Mouse (Mus musculus): ENCODE results near the gene Rasal3. TPM values are rescaled to one million over a fixed set of nuclear protein-coding genes. Genes with fewer than 3 reads are reported as not detected.

The Rasal3 gene
- polyA plus RNA-seq (2015; fragmentation: Nextera tagmentation; extraction: Ambion mirVana), result 0.56 and 0.64 TPM in 2 replicates

DNA sequence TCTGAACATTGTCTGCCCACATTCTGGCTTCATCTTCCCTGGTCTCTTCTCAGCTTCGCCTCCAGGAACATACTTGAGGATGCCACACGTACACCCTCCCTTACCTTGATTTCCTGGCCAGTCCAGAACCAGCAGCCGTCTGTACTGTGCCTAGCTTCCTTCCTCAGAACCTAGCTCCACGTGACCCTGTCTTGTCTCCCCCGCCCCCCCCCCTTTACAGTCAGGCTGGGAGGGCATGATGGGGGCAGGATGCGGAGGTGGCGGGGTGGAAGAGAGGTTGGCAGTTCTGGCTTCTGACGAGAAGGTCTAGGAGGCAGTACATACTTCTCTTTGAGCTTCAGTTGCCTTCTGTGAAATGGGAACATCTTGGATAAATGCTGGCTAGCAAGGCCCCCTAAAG is at the start of gene Rasal3:
TSS of gene Rasal3 (minus strand) at position 167 of the 400 bp plus-strand sequence.
- H3K27ac ChIP-seq (replicated peaks), result no peak within 1 kb of the TSS
- no peaks in the 10 kb centered on the region for H3K4me1 ChIP-seq
- H3K9ac ChIP-seq (replicated peaks), result no peak within 1 kb of the TSS
- no peak within 1 kb of the TSS for H3K4me3 ChIP-seq
- no peak for ATAC-seq (replicated peaks)
- H3K36me3 ChIP-seq, result no peaks in the 10 kb centered on the region
- H3K27me3 ChIP-seq, result peaks cover 8% of the 10 kb centered on the region
- H3K9me3 ChIP-seq, result no peaks in the 10 kb centered on the region
- no peak within 1 kb of the TSS for H3K4me2 ChIP-seq (replicated peaks)
- WGBS, result 78% methylated on average over 8 of the region's 8 CpGs

DNA sequence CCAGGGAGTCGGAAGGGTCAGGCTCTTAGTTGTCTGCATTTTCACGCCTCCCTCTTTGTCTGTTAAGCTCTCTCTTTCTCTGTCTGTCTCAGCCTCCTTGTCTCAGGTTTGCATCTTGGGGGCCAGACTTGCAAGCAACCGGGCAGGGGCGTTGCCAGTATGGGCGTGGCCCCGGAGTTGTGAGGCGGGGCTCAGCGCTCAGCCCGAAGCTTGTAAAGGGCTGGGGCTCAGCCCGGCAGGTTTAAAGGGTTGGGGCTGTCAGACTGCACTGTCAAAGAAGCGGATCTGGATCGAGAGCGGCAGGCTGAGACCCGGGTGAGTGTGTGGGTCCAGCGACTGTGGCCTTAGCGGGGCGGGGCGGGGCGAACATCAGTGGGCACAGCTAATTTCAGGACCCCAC is 49.1 kb upstream of the Rasal3 start, which contains the start of gene Cyp4f39:
TSS of gene Cyp4f39 (plus strand) at position 242 of the 400 bp plus-strand sequence.
- 0 out of 2 replicates have a peak, but pooled peaks cover 10% of the 10 kb centered on the region for H3K27me3 ChIP-seq
- H3K36me3 ChIP-seq, result no peaks in the 10 kb centered on the region
- H3K9me3 ChIP-seq, result 0 out of 2 replicates have a peak, but pooled peaks cover 4% of the 10 kb centered on the region
- peak within 1 kb of the TSS; percentile 36 for H3K9ac ChIP-seq (replicated peaks)
- peak within 1 kb of the TSS; percentile 53 for H3K4me2 ChIP-seq (replicated peaks)
- peak within 1 kb of the TSS; percentile 28 for H3K4me3 ChIP-seq
- no peak for ATAC-seq (replicated peaks)
- H3K4me1 ChIP-seq, result peaks cover 7% of the 10 kb centered on the region
- no peak within 1 kb of the TSS for H3K27ac ChIP-seq (replicated peaks)
- WGBS, result under 1% methylated on average over 19 of the region's 19 CpGs

DNA sequence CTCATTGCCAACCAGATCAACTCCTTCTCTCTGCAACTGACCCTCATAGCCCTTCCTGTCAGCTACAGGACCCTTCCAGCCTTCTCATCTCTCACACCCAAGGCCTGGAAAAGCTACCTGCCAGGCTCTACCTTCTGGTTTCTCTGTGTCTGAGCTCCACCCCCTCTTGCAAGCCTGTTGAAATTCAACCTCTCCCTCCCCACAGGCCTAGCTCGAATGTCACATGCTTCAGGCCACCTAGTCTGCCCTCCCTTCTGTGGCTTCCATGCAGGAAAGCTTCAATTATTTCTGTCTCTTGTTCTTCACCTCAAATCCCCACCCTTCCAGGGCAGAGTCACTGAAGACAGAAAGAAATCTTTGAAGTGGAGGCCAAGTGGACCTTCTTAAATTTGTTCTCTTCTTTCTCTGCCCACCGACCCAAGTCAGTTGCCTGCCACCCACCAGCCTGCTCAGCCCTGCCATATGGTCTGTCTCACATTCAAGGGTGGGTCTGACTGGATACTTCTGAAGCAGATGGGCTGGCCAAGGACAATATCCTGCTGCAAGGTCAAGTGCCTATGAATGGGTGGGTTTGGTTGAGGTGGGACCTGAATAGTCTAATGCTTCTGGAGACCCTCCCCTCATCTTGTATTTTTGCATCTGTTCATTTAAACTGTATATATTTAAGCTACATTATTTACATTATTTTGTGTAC is 47.6 kb upstream of the Rasal3 start:
- H3K9me3 ChIP-seq, result 0 out of 2 replicates have a peak, but pooled peaks cover 4% of the 10 kb centered on the region
- 61% methylated on average over 2 of the region's 2 CpGs for WGBS

DNA sequence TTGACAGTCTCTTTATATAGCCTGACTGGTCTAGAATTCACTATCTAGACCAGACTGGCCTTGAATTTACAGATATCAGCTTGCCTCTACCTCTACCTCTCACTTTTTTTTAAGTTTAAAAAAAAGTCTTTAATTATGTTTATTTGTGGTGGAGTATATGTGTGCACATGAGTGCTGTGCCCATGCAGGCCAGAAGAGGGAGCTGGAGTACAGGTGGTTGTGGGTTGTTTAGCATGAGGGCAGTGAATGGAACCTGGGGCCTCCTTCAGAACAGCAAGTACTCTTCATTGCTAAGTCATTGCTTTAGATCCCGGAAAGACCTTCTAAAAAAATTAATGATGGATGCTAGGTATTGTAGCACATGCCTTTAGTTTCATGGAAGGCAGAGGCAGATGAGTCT is 45.7 kb upstream of the Rasal3 start:
- no peak overlapping the region for H3K9ac ChIP-seq (replicated peaks)
- 0 out of 2 replicates have a peak, but pooled peaks cover 10% of the 10 kb centered on the region for H3K27me3 ChIP-seq
- H3K36me3 ChIP-seq, result no peaks in the 10 kb centered on the region
- peaks cover 7% of the 10 kb centered on the region for H3K4me1 ChIP-seq
- no peak overlapping the region for H3K4me3 ChIP-seq
- no peak for ATAC-seq (replicated peaks)
- H3K4me2 ChIP-seq (replicated peaks), result no peak overlapping the region
- H3K27ac ChIP-seq (replicated peaks), result no peak overlapping the region
- H3K9me3 ChIP-seq, result 0 out of 2 replicates have a peak, but pooled peaks cover 4% of the 10 kb centered on the region
- WGBS, result 93% methylated on average over 1 of the region's 1 CpGs

More for the DNA sequence above, 47.6 kb upstream of the Rasal3 start:
- no peak overlapping the region for H3K27ac ChIP-seq (replicated peaks)
- no peak overlapping the region for H3K4me2 ChIP-seq (replicated peaks)
- 0 out of 2 replicates have a peak, but pooled peaks cover 10% of the 10 kb centered on the region for H3K27me3 ChIP-seq
- ATAC-seq (replicated peaks), result no peak
- H3K4me1 ChIP-seq, result peaks cover 7% of the 10 kb centered on the region
- H3K4me3 ChIP-seq, result no peak overlapping the region
- H3K9ac ChIP-seq (replicated peaks), result no peak overlapping the region
- no peaks in the 10 kb centered on the region for H3K36me3 ChIP-seq

DNA sequence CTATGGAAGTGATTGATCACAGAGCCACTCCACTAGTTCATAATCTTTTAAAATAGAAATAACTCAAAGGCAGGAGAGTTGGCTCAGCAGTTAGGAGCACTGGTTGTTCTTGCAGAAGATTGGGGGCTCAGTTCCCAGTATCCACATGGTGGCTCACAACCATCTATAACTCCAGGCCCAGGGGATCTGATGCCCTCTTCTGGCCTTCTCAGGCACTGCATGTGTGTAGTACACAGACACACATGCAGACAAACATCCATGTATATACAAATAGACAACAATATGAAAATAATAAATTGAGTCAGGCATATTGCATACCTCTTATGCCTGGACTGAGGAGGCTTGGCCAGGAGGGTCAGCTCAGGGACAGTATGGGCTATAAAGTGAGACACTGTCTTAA is 43.8 kb upstream of the Rasal3 start:
- H3K27me3 ChIP-seq, result 0 out of 2 replicates have a peak, but pooled peaks cover 1% of the 10 kb centered on the region
- no peak overlapping the region for H3K9ac ChIP-seq (replicated peaks)
- no peak for ATAC-seq (replicated peaks)
- H3K27ac ChIP-seq (replicated peaks), result no peak overlapping the region
- H3K9me3 ChIP-seq, result 0 out of 2 replicates have a peak, but pooled peaks cover 4% of the 10 kb centered on the region
- 0 out of 2 replicates have a peak, but pooled peaks cover under 1% of the 10 kb centered on the region for H3K4me1 ChIP-seq
- H3K4me3 ChIP-seq, result no peak overlapping the region
- H3K36me3 ChIP-seq, result no peaks in the 10 kb centered on the region
- no peak overlapping the region for H3K4me2 ChIP-seq (replicated peaks)

DNA sequence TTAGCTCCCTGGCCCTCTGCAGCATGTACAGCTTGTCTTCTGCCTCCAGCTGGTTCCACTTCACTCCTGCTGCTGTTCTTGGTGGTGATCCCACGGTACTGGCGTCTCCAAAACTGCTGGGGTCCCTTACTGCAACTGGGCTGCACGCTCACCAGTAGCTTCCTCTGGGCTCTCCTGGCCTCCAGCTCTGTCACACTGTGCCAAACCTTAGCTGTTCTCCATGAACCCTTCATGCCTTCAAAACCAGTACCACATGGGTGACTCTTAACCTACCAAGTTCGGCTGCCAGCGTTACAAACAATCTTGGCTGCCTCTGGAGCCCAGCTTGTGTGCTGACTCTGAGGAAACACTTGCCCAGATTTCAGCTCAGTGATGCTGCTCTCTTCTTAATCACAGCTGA is 41.6 kb upstream of the Rasal3 start:
- ATAC-seq (replicated peaks), result no peak
- no peaks in the 10 kb centered on the region for H3K27me3 ChIP-seq
- no peak overlapping the region for H3K4me2 ChIP-seq (replicated peaks)
- WGBS, result 77% methylated on average over 5 of the region's 5 CpGs
- H3K36me3 ChIP-seq, result no peaks in the 10 kb centered on the region
- H3K9ac ChIP-seq (replicated peaks), result no peak overlapping the region
- H3K4me1 ChIP-seq, result no peaks in the 10 kb centered on the region
- no peak overlapping the region for H3K4me3 ChIP-seq
- H3K9me3 ChIP-seq, result 0 out of 2 replicates have a peak, but pooled peaks cover 4% of the 10 kb centered on the region
- H3K27ac ChIP-seq (replicated peaks), result no peak overlapping the region

DNA sequence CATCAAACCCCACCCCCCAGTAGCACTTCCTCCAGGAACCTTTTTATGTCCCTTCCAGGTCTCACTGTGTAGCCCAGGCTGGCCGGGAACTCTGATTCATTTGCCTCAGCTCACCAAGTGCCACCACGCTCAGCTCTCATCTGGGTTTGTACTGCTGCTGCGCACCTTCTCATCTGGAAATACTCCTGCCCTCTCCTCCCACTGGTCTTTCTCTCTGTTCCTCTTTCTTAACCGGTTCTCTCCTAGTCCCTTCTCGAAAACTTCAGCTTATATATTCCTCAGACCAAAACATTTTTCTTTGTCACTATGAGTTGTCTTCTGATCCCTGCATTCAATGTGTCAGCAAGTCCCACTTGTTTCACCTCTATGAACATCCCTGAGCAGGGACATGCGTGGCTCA is 39.9 kb upstream of the Rasal3 start:
- Histone ChIP-seq H3K36me3 (no peaks in the 10 kb centered on the region), H3K4me1 (no peaks in the 10 kb centered on the region), H3K9ac (replicated peaks) (no peak overlapping the region), H3K9me3 (no peaks in the 10 kb centered on the region), H3K4me3 (no peak overlapping the region), H3K27me3 (no peaks in the 10 kb centered on the region), H3K27ac (replicated peaks) (no peak overlapping the region), H3K4me2 (replicated peaks) (no peak overlapping the region)
- WGBS, result 84% methylated on average over 6 of the region's 6 CpGs
- no peak for ATAC-seq (replicated peaks)

DNA sequence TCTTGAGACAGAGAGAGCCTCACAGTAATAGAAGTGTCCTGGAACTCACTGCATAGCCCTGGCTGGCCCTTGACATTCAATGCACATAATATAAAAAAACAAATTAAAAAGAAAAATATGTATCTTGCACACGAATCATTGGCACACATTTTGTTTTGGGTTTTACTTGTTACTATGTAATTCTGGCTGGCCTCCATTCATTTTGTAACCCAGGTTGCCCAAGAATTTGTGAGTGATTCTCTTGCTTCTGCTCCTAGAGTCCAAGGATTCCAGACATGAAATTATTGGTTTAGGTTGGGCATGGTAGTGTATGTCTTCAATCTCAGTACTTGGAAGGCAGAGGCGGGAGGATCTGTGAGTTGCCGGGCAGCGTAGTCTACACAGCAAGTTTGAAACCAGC is 33.7 kb upstream of the Rasal3 start:
- Histone ChIP-seq H3K27me3 (no peaks in the 10 kb centered on the region), H3K9ac (replicated peaks) (no peak overlapping the region), H3K4me1 (no peaks in the 10 kb centered on the region), H3K36me3 (no peaks in the 10 kb centered on the region), H3K4me3 (no peak overlapping the region), H3K27ac (replicated peaks) (no peak overlapping the region), H3K9me3 (no peaks in the 10 kb centered on the region), H3K4me2 (replicated peaks) (no peak overlapping the region)
- 86% methylated on average over 4 of the region's 4 CpGs for WGBS
- ATAC-seq (replicated peaks), result no peak

DNA sequence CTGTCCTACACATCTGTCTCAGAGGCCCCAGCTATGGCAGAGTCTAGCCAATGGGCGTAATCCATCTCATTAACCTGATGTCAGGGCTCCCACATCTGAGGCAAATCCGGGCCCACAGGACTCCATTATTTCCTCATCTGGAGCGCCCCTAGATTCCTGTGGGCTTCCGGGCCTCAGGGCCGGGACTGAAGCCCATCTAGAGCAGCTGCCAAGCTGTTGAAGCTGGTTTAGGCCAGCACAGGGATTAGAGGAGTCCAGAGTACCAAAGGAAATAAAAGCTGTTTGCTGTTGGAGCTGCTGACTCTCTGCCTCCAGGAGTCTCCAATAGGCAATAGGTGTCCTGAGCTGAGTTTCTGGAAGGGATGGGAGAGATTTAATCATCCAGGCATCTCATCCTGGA is 31.8 kb upstream of the Rasal3 start:
- no peak overlapping the region for H3K4me2 ChIP-seq (replicated peaks)
- WGBS, result 68% methylated on average over 5 of the region's 5 CpGs
- H3K27me3 ChIP-seq, result no peaks in the 10 kb centered on the region
- ATAC-seq (replicated peaks), result no peak
- no peaks in the 10 kb centered on the region for H3K4me1 ChIP-seq
- H3K4me3 ChIP-seq, result no peak overlapping the region
- no peaks in the 10 kb centered on the region for H3K36me3 ChIP-seq
- no peaks in the 10 kb centered on the region for H3K9me3 ChIP-seq
- no peak overlapping the region for H3K9ac ChIP-seq (replicated peaks)
- no peak overlapping the region for H3K27ac ChIP-seq (replicated peaks)

DNA sequence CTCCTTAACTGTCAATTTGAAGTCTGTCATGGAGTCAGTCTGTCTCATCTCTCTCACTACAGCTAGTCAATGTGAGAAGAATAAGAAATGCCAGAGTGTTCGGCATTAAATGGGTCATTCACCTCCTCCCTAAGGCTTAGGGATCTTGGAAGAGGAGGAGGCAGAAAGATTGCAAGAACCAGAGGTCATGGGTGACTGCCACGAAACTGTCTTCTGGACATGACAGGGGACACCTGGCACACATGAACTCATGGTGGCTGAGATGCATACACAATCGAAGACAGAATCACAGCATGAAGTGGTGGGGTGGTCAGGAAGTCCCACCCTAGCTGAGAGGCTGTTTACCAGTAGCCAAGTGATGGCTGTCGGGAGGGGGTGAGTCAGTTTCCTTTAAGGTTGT is 30.9 kb upstream of the Rasal3 start:
- WGBS, result 82% methylated on average over 4 of the region's 4 CpGs
- Histone ChIP-seq H3K27me3 (no peaks in the 10 kb centered on the region), H3K27ac (replicated peaks) (no peak overlapping the region), H3K36me3 (no peaks in the 10 kb centered on the region), H3K9ac (replicated peaks) (no peak overlapping the region), H3K4me1 (no peaks in the 10 kb centered on the region), H3K9me3 (no peaks in the 10 kb centered on the region), H3K4me3 (no peak overlapping the region), H3K4me2 (replicated peaks) (no peak overlapping the region)
- ATAC-seq (replicated peaks), result no peak

DNA sequence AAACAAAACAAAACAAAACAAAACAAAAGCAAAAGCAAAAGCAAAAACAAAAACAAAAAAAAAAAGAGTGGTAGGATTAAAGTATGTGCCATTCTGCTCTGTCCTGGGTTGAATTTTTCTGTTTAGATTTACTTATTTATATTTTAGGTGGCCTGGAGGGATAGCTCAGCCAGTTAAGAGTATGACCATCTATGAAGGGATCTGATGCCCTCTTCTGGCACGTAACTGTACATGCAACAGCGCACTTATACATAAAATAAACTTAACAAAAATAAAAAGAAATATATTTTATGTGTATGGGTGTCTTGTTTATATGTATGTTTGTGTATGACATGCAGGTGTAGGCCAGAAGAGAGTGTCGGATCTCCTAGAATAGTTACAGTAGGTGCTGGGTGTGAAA is 28.6 kb upstream of the Rasal3 start:
- Histone ChIP-seq H3K9ac (replicated peaks) (no peak overlapping the region), H3K36me3 (no peaks in the 10 kb centered on the region), H3K27ac (replicated peaks) (no peak overlapping the region), H3K27me3 (no peaks in the 10 kb centered on the region), H3K4me1 (no peaks in the 10 kb centered on the region), H3K9me3 (no peaks in the 10 kb centered on the region), H3K4me3 (no peak overlapping the region), H3K4me2 (replicated peaks) (no peak overlapping the region)
- no peak for ATAC-seq (replicated peaks)
- 72% methylated on average over 3 of the region's 3 CpGs for WGBS

DNA sequence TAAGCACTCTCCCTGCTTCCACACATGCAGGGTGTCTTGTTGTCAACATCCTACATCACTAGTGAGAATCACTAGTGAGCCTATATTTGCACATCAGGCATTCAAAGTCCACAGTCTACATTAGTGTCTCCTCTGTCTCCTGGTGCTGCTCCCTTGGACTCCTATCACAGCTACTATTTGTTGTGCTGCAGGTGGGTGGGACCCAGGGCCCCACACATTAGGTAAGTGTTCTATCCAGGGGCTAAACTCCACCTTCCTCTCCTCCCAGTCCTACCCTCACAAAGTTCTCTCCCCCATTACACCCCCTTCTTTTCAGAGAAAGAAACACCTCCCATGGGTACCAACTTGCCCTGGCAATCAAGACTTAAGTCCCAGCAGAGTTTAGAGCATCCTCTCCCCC is 23.2 kb upstream of the Rasal3 start:
- Histone ChIP-seq H3K4me3 (no peak overlapping the region), H3K4me2 (replicated peaks) (no peak overlapping the region), H3K9me3 (no peaks in the 10 kb centered on the region), H3K36me3 (no peaks in the 10 kb centered on the region), H3K4me1 (no peaks in the 10 kb centered on the region), H3K9ac (replicated peaks) (no peak overlapping the region), H3K27me3 (no peaks in the 10 kb centered on the region), H3K27ac (replicated peaks) (no peak overlapping the region)
- no peak for ATAC-seq (replicated peaks)

DNA sequence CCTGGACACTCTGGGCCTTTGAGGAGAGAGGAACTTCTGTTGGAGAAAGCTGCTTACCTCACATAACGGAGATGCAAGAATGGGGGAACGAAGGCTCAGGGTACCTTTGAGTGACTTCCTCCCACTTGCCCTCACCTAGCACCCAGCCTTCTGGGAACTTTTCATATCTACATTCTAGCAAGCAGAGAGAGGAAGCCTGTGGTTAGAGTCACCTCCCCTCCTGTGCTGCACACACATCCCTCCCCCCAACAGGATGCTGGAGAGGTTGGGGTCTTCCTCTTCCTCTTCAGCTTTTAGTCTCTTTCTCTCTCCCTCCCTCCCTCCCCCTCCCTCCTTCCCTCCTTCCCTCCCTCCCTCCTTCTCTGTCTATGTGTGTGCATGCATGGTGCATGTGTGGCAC is 20.7 kb upstream of the Rasal3 start, which contains the start of gene Pglyrp2:
TSS of gene Pglyrp2 (minus strand) at position 134 of the 400 bp plus-strand sequence.
- ATAC-seq (replicated peaks), result no peak
- 81% methylated on average over 2 of the region's 2 CpGs for WGBS

More for the DNA sequence above, 20.7 kb upstream of the Rasal3 start, which contains the start of gene Pglyrp2:
- Histone ChIP-seq H3K4me2 (replicated peaks) (no peak within 1 kb of the TSS), H3K9me3 (no peaks in the 10 kb centered on the region), H3K4me1 (no peaks in the 10 kb centered on the region), H3K4me3 (no peak within 1 kb of the TSS), H3K36me3 (no peaks in the 10 kb centered on the region), H3K9ac (replicated peaks) (no peak within 1 kb of the TSS), H3K27me3 (no peaks in the 10 kb centered on the region; the same call in 1 of the 2 replicates), H3K27ac (replicated peaks) (no peak within 1 kb of the TSS)

Measured in forebrain, embryonic 15.5 days (tissue).